Mouse (Mus musculus) CD4-positive helper T cell, adult 2 months (primary cell): ENCODE measurements around the gene H2-Q7.
"Not testable (repeated sequence)": the region's sequence is repeated elsewhere in the genome, so short reads cannot be mapped to it uniquely, and the experiment has no call there.

ENCODE experiments used
- DNase-seq: peaks from one replicate; pipeline ENCODE4 v3.0.0-alpha.2; 2012; ENCODE audit warnings: low read depth, missing footprints, low spot score

Gene H2-Q7

DNA sequence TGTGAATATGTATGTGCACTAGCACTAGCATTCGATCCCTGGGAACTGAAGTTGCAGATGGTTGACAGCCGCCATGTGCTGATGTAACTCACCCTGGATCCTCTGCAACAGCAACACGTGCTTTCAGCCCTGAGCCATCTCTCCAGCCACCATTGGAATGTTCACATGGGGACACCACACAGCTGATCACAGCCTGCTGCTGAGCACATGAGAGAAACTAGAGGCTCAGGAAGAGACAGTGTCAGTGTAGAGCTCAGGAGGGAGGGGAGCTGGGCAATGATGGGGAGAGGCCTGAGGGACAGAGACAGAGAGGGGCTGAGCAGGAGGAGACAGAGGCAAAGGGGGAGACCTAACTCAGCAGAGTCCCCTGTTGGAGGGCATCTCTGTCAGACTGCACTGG, 3.4 kb upstream of the H2-Q7 start:
- not testable (repeated sequence) for DNase-seq

DNA sequence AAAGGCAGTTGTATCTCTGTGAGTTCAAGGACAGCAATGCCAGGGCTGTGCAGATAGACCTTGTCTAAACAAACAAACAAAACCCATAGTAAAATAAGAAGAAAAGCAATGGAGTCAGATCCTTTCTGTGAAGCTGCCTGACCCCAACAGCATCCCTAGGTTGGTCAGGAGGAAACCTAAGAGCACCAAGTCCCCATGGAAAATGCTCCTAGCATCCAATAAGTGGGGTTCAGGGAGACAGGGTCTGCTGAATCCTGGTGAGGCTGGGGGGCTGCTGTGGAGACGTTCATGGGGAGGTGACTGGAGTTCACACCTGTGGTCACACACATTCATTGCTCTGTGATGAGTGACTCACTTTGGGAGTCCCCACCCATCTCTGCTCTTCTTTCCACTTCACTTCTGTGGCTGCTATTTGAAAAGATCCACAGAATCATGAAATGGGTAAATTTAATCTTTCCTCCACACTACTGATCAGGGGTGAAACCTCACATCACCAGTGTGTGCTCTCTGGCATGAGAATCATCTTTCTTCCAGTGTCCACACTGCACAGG, 1.5 kb upstream of the H2-Q7 start:
- DNase-seq, result peak; percentile 36

DNA sequence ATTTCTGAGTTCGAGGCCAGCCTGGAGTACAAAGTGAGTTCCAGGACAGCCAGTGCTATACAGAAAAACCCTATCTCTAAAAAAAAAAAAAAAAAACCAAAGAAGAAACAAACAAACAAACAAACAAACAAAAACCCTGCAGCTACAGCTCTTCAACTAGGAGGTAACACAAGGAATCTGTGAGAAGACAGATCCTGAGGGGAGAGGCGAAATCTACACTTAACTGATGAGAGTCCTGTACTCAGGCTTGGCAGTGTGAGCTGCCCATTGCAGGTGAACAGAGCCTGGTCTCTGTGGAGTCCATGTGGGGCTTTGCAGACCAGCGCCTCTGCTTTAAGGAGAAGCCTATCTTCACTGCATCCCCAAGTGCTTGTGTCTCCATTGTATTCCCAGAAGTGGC, 560 bp upstream of the H2-Q7 start:
- DNase-seq, result peak; percentile 28

DNA sequence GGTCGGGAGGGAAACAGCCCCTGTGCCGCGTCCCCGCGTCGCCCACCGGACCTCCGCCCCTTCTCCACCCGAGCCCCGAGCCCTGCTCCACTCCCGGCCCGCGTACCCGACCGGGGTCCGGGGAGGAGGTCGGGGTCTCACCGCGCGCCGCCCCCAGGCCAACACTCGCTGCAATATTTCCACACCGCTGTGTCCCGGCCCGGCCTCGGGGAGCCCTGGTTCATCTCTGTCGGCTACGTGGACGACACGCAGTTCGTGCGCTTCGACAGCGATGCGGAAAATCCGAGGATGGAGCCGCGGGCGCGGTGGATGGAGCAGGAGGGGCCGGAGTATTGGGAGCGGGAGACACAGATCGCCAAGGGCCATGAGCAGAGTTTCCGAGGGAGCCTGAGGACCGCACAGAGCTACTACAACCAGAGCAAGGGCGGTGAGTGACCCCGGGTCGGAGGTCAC, 366 bp downstream of the H2-Q7 start:
- DNase-seq, result peak; percentile 63

GRCm38 (mm10) chr17:35439925-35440645, 1.1 kb downstream of the H2-Q7 start:
- peak; percentile 54 for DNase-seq

GRCm38 (mm10) chr17:35442376-35442775, 3.4 kb downstream of the H2-Q7 start:
- DNase-seq, result not testable (repeated sequence)

DNA sequence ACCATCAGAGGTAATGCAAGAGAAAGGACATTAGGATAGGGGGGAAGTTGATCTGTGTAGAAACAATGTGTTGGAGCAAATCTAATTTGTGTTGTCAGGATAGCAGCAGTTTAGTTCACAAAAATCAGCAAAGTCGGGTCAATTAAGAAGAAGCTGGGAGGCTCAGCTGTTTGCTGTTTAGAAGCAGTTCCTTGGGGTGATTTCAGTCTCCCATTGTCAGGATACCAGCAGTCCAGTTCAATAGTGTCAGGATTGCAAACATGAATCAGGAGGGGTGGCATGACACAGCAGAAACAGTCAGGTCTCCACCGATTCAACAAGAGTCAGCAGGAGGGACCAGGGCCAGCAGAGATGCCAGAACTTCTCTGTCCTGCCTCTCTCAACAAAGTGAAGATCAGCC, 5.6 kb downstream of the H2-Q7 start:
- not testable (repeated sequence) for DNase-seq

DNA sequence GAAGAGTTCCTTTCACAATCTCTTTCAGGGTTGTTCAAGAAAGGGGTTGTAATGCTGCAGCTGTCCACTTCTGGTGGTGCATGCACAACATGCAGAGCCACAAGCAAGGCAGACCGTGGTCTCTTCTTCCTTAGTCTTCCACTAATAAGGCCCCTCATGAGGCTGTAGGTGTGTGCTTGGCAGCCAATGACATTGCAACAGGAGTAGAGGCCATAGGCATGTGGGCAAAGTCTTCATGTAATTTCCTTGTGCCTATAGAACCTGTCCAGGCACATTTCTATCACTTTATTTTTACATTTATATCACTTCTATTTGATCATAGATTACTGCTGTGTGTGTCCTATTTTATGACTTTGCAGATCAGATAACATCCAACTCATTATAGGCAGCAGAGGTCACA, 19.3 kb downstream of the H2-Q7 start:
- not testable (repeated sequence) for DNase-seq

DNA sequence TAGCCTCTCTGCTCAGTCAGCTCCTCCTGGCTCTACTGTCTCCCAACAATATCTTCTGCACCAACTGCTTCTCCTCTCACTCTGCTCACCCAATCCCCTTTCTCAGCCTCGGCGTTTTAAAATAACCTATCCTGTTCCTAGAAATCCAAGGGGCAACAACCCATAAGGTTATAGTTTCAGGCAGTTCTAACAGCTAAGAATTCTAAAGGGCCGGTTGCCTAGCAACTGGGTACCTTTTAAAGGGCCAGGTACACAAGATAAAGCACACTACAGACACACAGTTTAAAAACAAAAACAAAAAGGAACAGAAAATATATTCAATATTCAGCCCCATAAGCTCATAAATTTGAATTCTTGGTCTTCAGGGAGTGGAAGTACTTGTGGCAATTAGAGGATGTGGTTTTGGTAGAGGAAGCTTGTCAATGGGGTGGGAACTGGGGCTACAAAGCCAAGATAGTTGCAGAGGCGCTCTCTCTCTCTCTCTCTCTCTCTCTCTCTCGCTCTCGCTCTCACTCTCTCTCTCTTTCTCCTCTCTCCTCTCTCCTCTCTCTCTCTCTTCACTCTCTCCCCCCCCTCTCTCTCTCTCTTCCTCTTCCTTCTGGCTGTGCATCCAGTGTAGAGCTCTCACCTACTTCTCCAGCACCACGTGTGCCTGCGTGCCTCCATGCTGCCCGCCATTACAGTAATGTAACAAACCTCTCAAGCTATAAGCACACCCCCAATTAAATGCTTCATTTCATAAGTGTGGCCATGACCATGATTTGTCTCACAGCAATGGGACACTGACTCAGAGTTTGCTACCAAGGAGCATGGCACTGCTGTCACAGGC, 21.8 kb downstream of the H2-Q7 start:
- DNase-seq, result not testable (repeated sequence)

DNA sequence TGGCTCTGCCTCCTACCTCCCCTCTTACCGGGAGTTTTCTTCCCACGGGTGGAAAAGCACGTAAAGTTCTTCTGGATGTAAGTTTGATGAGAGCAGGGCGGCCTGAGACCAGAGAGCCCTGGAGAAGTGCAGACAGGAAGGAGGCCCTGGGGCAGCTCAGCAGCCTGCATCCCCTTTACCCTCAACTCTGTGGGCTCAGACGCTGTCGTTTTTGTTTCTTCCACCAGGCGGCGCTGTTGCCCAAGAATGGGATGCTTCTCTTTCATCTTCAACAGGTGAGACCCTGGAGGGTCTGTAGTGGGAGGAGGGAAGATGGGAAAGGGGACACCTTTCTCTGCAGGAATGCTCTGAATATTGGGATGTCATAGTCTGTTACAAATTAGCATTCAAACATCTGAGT, 26.7 kb downstream of the H2-Q7 start:
- peak; percentile 66 for DNase-seq

- DNase-seq, result not testable (repeated sequence)
These were observed 30.0 kb downstream of the H2-Q7 start for GRCm38 (mm10) chr17:35468936-35469335.

- peak; percentile 34 for DNase-seq
These were observed 31.1 kb downstream of the H2-Q7 start, which contains the start of gene H2-Q10 for GRCm38 (mm10) chr17:35469842-35470751. Gene H2-Q10, plus strand, starts transcription at chr17:35470089.

- peak; percentile 66 for DNase-seq
These were observed 45.1 kb downstream of the H2-Q7 start for GRCm38 (mm10) chr17:35484066-35484465.

DNA sequence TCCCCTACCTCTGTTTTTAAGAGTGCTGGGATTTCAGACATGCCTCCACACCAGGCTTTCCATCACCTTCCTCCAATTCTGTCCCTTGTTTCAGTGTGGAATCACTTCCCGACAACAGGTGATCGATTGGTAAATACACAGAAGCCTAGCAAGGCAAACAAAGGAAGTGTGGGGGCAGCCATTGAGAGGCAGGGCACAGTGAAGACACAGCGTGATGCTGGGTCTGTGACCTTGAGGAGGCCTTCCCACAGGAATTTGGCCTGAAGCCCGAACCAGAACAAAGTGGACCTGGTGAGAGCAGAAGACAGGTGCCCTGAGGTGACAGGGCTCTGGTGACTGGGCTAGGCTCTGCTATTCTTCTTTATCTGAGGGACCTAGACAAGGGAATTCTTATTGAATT, 46.7 kb downstream of the H2-Q7 start:
- DNase-seq, result no peak

GRCm38 (mm10) chr17:35486726-35487125, 47.8 kb downstream of the H2-Q7 start:
- DNase-seq, result no peak

DNA sequence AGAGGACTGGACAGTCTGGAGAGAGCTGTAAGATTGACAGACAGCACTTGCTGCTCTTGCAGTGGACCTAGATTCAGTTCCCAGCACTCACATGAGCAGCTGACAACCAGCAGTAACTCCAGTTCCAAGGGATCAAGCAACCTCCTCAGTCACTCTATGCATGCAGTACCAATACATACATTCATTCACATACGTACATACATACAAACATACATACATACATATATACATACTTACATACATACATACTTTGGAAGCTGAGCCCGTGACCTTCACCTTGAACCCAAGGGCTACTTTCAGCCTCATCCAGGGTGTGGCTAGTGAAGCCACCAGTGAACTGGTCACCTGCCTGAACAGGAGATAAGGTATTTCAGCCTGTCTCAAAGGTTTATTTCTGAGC, 49.1 kb downstream of the H2-Q7 start:
- DNase-seq, result no peak

GRCm38 (mm10) chr17:35490320-35490719, 51.4 kb downstream of the H2-Q7 start:
- no peak for DNase-seq
